Mouse (Mus musculus) Patski (cell line): ENCODE measurements around the gene Plekhm3. TPM values are rescaled to one million over a fixed set of nuclear protein-coding genes. Genes with fewer than 3 reads are reported as not detected.

Experiments
- ATAC-seq: fragments of 100-300 bp; one replicate; pipeline ENCODE4 v1.8.0; 2021
- CTCF ChIA-PET: fragments of 350-600 bp; sonication (Branson Sonifier 250); formaldehyde crosslinking; loops from one replicate; lab custom pipeline; 2022; ENCODE audit warnings: inconsistent platforms; lab: Charles Lee
- POLR2A ChIA-PET: fragments of 350-600 bp; sonication (Branson Sonifier 250); formaldehyde crosslinking; loops from one replicate; lab custom pipeline; 2022; ENCODE audit warnings: antibody characterized with exemption, inconsistent platforms; lab: Charles Lee
- DNase-seq: peaks from one replicate; pipeline ENCODE4 v3.0.0-alpha.2; 2011; ENCODE audit warnings: low read depth, low spot score
- H3K27me3 ChIP-seq: fragments of 371-371 bp; one replicate; pipeline ENCODE4 v1.5.1; 2021
- CTCF ChIP-seq: fragments of 100-300 bp; IDR thresholded peaks from one replicate; pipeline ENCODE4 v1.5.1; 2021
- in situ Hi-C: fragments of 300-500 bp; cut with MboI; formaldehyde crosslinking; loops from 3 replicates; pipeline ENCODE4 v1.11.1; 2018; ENCODE audit warnings: low pct_unique_long_range_greater_than_20kb, mixed read lengths
- polyA plus RNA-seq: library from polyadenylated mRNA; unstranded; gene quantifications from one replicate; pipeline ENCODE4 v1.2.3, GENCODE M21; 2021

The Plekhm3 gene
- polyA plus RNA-seq, 1 experiment from 2014 or later, result 10.2 TPM

GRCm38 (mm10) chr1:64886718-64887117 lies 69.9 kb downstream of the Plekhm3 start:
- ATAC-seq (no peak), DNase-seq (no peak)
- ChIA-PET CTCF (no interaction called here), POLR2A (no interaction called here)
- in situ Hi-C loops, result no loop called here
- H3K27me3 ChIP-seq, result no peaks in the 10 kb centered on the region
- no peak for TF ChIP-seq CTCF

GRCm38 (mm10) chr1:64885328-64885727 lies 71.3 kb downstream of the Plekhm3 start:
- in situ Hi-C loops, result no loop called here
- H3K27me3 ChIP-seq, result no peaks in the 10 kb centered on the region
- TF ChIP-seq CTCF, result no peak
- CTCF ChIA-PET, result interaction anchor here (1.0 to 1.2 kb wide), 2 partner anchors 23 to 148 kb away, joined by 3 read pairs; partner anchors contain the start of gene Fzd5
- no peak for ATAC-seq
- DNase-seq, result no peak
- POLR2A ChIA-PET, result no interaction called here

GRCm38 (mm10) chr1:64884007-64884406 lies 72.6 kb downstream of the Plekhm3 start:
- no peak for TF ChIP-seq CTCF
- ATAC-seq, result no peak
- no peak for DNase-seq
- H3K27me3 ChIP-seq, result no peaks in the 10 kb centered on the region
- POLR2A ChIA-PET, result interaction anchor here (1.0 kb wide), 1 partner anchor 9 kb away, joined by 4 read pairs; no protein-coding TSS in a partner anchor
- in situ Hi-C loops, result no loop called here
- CTCF ChIA-PET, result interaction anchor here (0.7 to 1.4 kb wide), 4 partner anchors 8 to 35 kb away, joined by 3 to 5 read pairs (median 4); no protein-coding TSS in a partner anchor

- CTCF ChIA-PET, result no interaction called here
- POLR2A ChIA-PET, result no interaction called here
- no peak for ATAC-seq
- no peaks in the 10 kb centered on the region for H3K27me3 ChIP-seq
- DNase-seq, result no peak
- no peak for TF ChIP-seq CTCF
- in situ Hi-C loops, result no loop called here
Observed at GRCm38 (mm10) chr1:64880613-64881012, 76.0 kb downstream of the Plekhm3 start.

GRCm38 (mm10) chr1:64878795-64879240 lies 77.8 kb downstream of the Plekhm3 start:
- no peak for TF ChIP-seq CTCF
- no peak for ATAC-seq
- no peak for DNase-seq
- ChIA-PET POLR2A (no interaction called here), CTCF (no interaction called here)
- in situ Hi-C loops, result no loop called here
- no peaks in the 10 kb centered on the region for H3K27me3 ChIP-seq

GRCm38 (mm10) chr1:64876276-64876675 lies 80.3 kb downstream of the Plekhm3 start:
- ChIA-PET POLR2A (no interaction called here), CTCF (interaction anchor here (1.3 to 1.7 kb wide), 2 partner anchors 8 to 42 kb away, joined by 4 to 5 read pairs; no protein-coding TSS in a partner anchor)
- ATAC-seq (no peak), DNase-seq (no peak)
- in situ Hi-C loops, result no loop called here
- no peaks in the 10 kb centered on the region for H3K27me3 ChIP-seq
- TF ChIP-seq CTCF, result no peak

GRCm38 (mm10) chr1:64875712-64876111 lies 80.9 kb downstream of the Plekhm3 start:
- no peak for ATAC-seq

GRCm38 (mm10) chr1:64875156-64875555 lies 81.5 kb downstream of the Plekhm3 start:
- in situ Hi-C loops, result no loop called here
- ChIA-PET CTCF (interaction anchor here (1.3 kb wide), 1 partner anchor 9 kb away, joined by 5 read pairs; no protein-coding TSS in a partner anchor), POLR2A (no interaction called here)
- TF ChIP-seq CTCF, result no peak
- ATAC-seq (no peak), DNase-seq (no peak)
- H3K27me3 ChIP-seq, result no peaks in the 10 kb centered on the region

More at GRCm38 (mm10) chr1:64875712-64876111, 80.9 kb downstream of the Plekhm3 start:
- no peak for TF ChIP-seq CTCF
- in situ Hi-C loops, result no loop called here
- POLR2A ChIA-PET, result interaction anchor here (0.6 kb wide), 1 partner anchor 23 kb away, joined by 3 read pairs; no protein-coding TSS in a partner anchor
- CTCF ChIA-PET, result interaction anchor here (1.3 to 1.7 kb wide), 2 partner anchors 9 to 43 kb away, joined by 4 to 5 read pairs; no protein-coding TSS in a partner anchor
- DNase-seq, result no peak
- H3K27me3 ChIP-seq, result no peaks in the 10 kb centered on the region

- in situ Hi-C loops, result no loop called here
- no peak for TF ChIP-seq CTCF
- ATAC-seq (no peak), DNase-seq (no peak)
- ChIA-PET CTCF (no interaction called here), POLR2A (no interaction called here)
- no peaks in the 10 kb centered on the region for H3K27me3 ChIP-seq
Observed at GRCm38 (mm10) chr1:64871956-64872355, 84.7 kb downstream of the Plekhm3 start.

GRCm38 (mm10) chr1:64867684-64868083 lies 88.9 kb downstream of the Plekhm3 start:
- no peaks in the 10 kb centered on the region for H3K27me3 ChIP-seq
- in situ Hi-C loops, result no loop called here
- DNase-seq (no peak), ATAC-seq (no peak)
- no peak for TF ChIP-seq CTCF
- CTCF ChIA-PET, result no interaction called here
- POLR2A ChIA-PET, result interaction anchor here (0.6 kb wide), 1 partner anchor 58 kb away, joined by 3 read pairs; no protein-coding TSS in a partner anchor

- POLR2A ChIA-PET, result no interaction called here
- in situ Hi-C loops, result no loop called here
- no peak for DNase-seq
- CTCF ChIA-PET, result no interaction called here
- no peaks in the 10 kb centered on the region for H3K27me3 ChIP-seq
- TF ChIP-seq CTCF, result no peak
- no peak for ATAC-seq
Observed at GRCm38 (mm10) chr1:64866140-64866539, 90.5 kb downstream of the Plekhm3 start.
